Mouse (Mus musculus) ES-Bruce4 (cell line): ENCODE data around the gene Slc44a4. TPM values are rescaled to one million over a fixed set of nuclear protein-coding genes. Genes with fewer than 3 reads are reported as not detected.
A peak's percentile ranks its signal among the peaks of the same experiment; 100 is the strongest.
"Not testable (repeated sequence)": the region's sequence is repeated elsewhere in the genome, so short reads cannot be mapped to it uniquely, and the experiment has no call there.

Source experiments
- H3K27ac ChIP-seq: 2 replicates; pipeline ENCODE4 v1.5.1; 2012; ENCODE audit warnings: low read length, inconsistent platforms; ENCODE audit not compliant: insufficient read depth
- H3K27me3 ChIP-seq: 2 replicates; pipeline ENCODE4 v1.6.1; 2012; ENCODE audit warnings: mild to moderate bottlenecking, low read length, inconsistent platforms; ENCODE audit not compliant: control insufficient read depth, poor library complexity, insufficient read depth, severe bottlenecking
- H3K36me3 ChIP-seq: 2 replicates; pipeline ENCODE4 v1.6.1; 2012; ENCODE audit warnings: inconsistent platforms, mild to moderate bottlenecking, low read length, moderate library complexity; ENCODE audit not compliant: control insufficient read depth, poor library complexity, insufficient read depth, severe bottlenecking
- H3K4me1 ChIP-seq: one replicate; pipeline ENCODE4 v1.8.1; 2011; ENCODE audit warnings: low read length; ENCODE audit not compliant: control insufficient read depth, insufficient read depth
- H3K4me3 ChIP-seq: 2 replicates; pipeline ENCODE4 v1.5.1; 2011; ENCODE audit warnings: low read depth, mild to moderate bottlenecking, low read length
- H3K9ac ChIP-seq: 2 replicates; pipeline ENCODE4 v1.6.1; 2012; ENCODE audit warnings: low read depth, mild to moderate bottlenecking, inconsistent platforms; ENCODE audit not compliant: poor library complexity, severe bottlenecking
- H3K9me3 ChIP-seq: replicated peaks from 2 replicates; pipeline ENCODE4 v1.6.1; 2012; ENCODE audit warnings: mild to moderate bottlenecking, low read length, inconsistent platforms; ENCODE audit not compliant: control insufficient read depth, poor library complexity, insufficient read depth, severe bottlenecking
- CTCF ChIP-seq: IDR thresholded peaks from one replicate; pipeline ENCODE4 v1.8.1; 2011; ENCODE audit warnings: low read depth, low read length
- EP300 ChIP-seq: IDR thresholded peaks from 2 replicates; pipeline ENCODE4 v1.6.1; 2011; ENCODE audit warnings: low read depth, low read length; ENCODE audit not compliant: insufficient read depth
- POLR2A ChIP-seq: IDR thresholded peaks from one replicate; pipeline ENCODE4 v1.8.1; 2011; ENCODE audit warnings: low read length; ENCODE audit not compliant: insufficient read depth
- polyA plus RNA-seq: library from polyadenylated mRNA; stranded (reverse); fragments of >200 nt; gene quantifications from 2 replicates; pipeline ENCODE4 v1.2.4, GENCODE M21; 2011; ENCODE audit warnings: low read depth; ENCODE audit not compliant: missing spikeins, insufficient read depth, insufficient read length

The Slc44a4 gene
- polyA plus RNA-seq, 1 experiment = 5.3 TPM

DNA sequence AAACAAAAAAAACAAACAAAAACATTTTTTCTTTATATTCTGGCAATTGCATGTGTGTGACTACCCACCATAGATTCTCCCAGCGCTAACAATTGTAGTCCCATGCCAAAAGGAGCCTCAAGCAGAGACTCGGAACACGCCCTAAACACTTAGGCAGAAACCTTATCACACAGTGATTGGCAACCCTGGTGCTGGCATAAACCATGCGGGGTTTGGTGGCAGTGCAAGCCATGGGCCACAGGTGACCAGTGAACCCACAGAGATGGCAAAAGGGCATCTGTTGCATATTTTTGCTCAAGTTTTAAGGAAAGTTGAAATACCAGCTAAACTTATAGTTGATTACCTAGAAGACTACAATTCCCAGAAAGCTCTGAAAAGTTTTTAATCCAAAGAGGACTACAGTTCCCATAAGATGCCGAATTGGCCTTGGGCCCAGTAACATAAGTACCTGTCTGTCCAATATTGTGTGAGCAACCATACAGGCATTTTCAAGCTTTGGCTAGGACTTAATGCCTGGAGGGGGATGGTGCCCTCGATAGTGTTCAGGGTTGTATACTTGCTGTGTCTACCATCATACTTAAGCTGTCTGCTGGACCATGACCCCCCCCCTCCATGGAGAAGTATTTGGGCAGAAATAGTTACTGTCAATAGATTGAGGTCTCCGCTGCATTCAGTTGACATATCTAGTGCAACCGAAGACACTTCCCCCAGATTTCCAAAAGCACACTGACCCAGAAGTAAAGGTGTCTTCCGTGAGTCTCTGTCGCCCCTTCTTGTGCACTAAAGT, 16.7 kb upstream of the Slc44a4 start:
- Histone ChIP-seq H3K27ac (peak overlapping the region; percentile 7), H3K27me3 (no peaks in the 10 kb centered on the region), H3K9me3 (no peaks in the 10 kb centered on the region), H3K9ac (peak overlapping the region; percentile 94), H3K4me1 (peaks cover 2% of the 10 kb centered on the region), H3K4me3 (peak overlapping the region; percentile 96), H3K36me3 (no peaks in the 10 kb centered on the region)
- TF ChIP-seq POLR2A = no peak
- TF ChIP-seq CTCF = no peak
- TF ChIP-seq EP300 = no peak

DNA sequence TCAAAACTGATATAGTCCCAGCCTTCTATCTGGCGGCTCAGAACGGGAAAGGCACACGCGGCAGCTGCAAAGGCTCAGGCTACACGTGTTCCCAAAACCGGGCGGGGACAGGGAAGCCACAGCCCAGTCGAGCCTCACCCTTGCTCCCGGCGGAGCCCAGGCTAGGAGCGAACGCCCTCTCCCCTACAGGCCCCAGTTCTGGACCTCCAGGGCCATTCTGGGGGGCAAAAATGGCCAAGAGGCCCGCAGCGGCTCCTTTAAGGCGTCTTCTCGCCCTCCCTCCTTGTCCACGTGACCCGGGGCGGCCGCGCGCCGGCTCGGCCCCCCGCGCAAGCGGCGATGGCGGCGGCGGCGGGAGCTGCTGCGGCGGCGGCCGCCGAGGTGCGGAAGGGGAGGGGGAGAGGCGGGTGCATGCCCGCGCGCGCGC, 16.1 kb upstream of the Slc44a4 start, which contains the start of the genes C2 and Ehmt2:
C2 (minus strand) TSS at position 106 of the 427 bp plus-strand sequence.
Ehmt2 (plus strand) TSS at position 310 of the 427 bp plus-strand sequence.
- peak within 1 kb of the TSS; percentile 94 for H3K9ac ChIP-seq
- H3K4me3 ChIP-seq = peak within 1 kb of the TSS; percentile 96
- no peaks in the 10 kb centered on the region for H3K9me3 ChIP-seq
- peaks cover under 1% of the 10 kb centered on the region for H3K4me1 ChIP-seq
- H3K27ac ChIP-seq = peak within 1 kb of the TSS; percentile 7
- no peaks in the 10 kb centered on the region for H3K36me3 ChIP-seq
- H3K27me3 ChIP-seq = no peaks in the 10 kb centered on the region
- TF ChIP-seq CTCF = no peak
- no peak for TF ChIP-seq POLR2A
- TF ChIP-seq EP300 = no peak

DNA sequence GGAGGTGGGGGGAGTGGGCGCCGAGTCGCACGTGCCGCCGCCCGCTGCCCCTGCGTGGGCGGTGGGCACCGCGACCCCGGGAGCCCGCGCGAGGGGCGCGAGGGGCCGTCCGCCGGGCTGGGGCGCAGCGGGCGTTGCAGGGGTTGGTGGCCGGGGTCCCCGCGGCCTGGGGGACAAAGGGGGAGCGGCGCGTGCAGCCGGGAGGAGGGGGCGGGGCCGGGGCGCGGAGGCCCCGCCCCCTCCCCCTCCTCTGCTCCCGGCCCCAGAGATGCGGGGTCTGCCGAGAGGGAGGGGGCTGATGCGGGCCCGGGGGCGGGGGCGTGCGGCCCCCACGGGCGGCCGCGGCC, 15.6 kb upstream of the Slc44a4 start:
- TF ChIP-seq EP300 = no peak
- no peak for TF ChIP-seq CTCF
- TF ChIP-seq POLR2A = no peak
- Histone ChIP-seq H3K36me3 (no peaks in the 10 kb centered on the region), H3K9ac (peak overlapping the region; percentile 94), H3K9me3 (no peaks in the 10 kb centered on the region), H3K4me1 (no peaks in the 10 kb centered on the region), H3K4me3 (peak overlapping the region; percentile 96), H3K27ac (no peak overlapping the region), H3K27me3 (no peaks in the 10 kb centered on the region)

DNA sequence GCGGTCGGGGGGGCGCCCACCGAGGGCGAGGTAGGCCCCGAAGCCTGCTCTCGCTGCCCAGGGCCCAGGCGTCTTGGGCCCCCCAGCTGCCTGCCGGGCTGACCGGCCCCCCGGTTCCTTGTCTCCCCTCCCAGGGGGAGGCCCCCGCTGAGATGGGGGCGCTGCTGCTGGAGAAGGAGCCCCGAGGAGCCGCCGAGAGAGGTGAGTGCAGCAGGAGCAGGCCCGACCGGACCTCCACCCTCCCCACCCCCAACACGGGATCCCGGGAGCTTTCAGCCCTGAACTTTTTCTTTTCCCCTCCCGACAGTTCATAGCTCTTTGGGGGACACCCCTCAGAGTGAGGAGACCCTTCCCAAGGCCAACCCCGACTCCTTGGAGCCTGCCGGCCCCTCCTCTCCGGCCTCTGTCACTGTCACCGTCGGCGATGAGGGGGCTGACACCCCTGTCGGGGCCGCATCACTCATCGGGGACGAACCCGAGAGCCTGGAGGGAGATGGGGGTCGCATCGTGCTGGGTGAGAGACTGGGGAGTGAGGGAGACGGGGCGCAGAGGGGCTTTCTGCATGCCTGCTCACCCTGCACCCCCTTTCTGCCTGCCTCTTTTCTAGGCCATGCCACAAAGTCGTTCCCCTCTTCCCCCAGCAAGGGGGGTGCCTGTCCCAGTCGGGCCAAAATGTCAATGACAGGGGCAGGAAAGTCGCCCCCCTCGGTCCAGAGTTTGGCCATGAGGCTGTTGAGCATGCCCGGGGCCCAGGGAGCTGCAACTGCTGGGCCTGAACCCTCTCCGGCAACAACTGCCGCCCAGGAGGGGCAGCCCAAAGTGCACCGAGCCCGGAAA, 15.0 kb upstream of the Slc44a4 start:
- Histone ChIP-seq H3K36me3 (no peaks in the 10 kb centered on the region), H3K9me3 (no peaks in the 10 kb centered on the region), H3K4me1 (no peaks in the 10 kb centered on the region), H3K27ac (no peak overlapping the region), H3K4me3 (peak overlapping the region; percentile 56), H3K9ac (peak overlapping the region; percentile 94), H3K27me3 (no peaks in the 10 kb centered on the region)
- TF ChIP-seq POLR2A (no peak), CTCF (no peak), EP300 (no peak)

DNA sequence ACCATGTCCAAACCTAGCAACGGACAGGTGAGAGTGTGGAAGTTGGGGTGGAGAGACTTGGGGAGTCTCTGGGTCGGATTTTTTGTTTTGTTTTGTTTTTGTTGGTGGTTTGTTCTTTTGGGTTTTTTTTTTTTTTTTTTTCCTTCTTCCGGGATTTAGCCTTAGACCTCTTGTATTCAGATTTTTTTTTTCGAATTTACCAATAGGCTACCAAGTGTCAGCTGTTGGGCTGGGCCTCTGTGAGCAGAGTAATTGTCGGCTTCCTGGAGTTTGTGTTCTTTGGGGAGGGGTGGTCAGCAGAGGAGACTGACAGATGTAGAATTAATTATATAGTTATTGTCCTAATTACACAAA, 14.4 kb upstream of the Slc44a4 start:
- Histone ChIP-seq H3K9ac (peak overlapping the region; percentile 94), H3K4me1 (no peaks in the 10 kb centered on the region), H3K27me3 (no peaks in the 10 kb centered on the region), H3K36me3 (no peaks in the 10 kb centered on the region), H3K4me3 (peak overlapping the region; percentile 56), H3K27ac (no peak overlapping the region), H3K9me3 (no peaks in the 10 kb centered on the region)
- no peak for TF ChIP-seq POLR2A
- TF ChIP-seq EP300 = no peak
- TF ChIP-seq CTCF = no peak

DNA sequence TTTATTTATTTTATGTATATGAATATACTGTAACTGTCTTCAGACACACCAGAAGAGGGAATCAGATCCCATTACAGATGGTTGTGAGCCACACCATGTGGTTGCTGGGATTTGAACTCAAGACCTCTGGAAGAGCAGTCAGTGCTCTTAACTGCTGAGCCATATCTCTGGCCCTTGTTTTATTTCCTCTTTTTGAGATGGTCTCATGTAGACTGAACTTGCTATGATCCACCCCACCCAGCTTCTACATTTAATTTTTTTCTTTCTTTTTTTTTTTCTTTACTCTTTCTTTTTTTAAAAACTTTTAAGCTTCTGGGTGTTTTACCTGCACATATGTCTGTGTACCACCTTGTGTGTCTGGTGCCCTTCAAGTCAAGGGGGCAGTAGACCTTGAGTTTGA, 13.4 kb upstream of the Slc44a4 start:
- not testable (repeated sequence) for H3K9ac ChIP-seq, H3K36me3 ChIP-seq, H3K4me1 ChIP-seq, H3K27ac ChIP-seq, H3K4me3 ChIP-seq, H3K27me3 ChIP-seq, H3K9me3 ChIP-seq

DNA sequence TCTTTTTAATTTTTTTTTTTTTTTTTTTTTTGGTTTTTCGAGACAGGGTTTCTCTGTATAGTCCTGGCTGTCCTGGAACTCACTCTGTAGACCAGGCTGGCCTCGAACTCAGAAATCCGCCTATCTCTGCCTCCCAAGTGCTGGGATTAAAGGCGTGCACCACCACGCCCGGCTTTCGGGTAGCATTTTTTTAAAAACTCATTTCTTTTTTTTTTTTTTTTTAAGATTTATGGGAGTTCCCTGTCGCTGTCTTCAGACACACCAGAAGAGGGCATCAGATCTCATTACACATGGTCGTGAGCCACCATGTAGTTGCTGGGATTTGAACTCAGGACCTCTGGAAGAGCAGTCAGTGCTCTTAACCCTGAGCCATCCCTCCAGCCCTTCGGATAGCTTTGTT, 12.3 kb upstream of the Slc44a4 start:
- not testable (repeated sequence) for H3K36me3 ChIP-seq, H3K4me3 ChIP-seq

More for the DNA sequence above, 12.3 kb upstream of the Slc44a4 start:
- H3K27ac ChIP-seq = peak overlapping the region; percentile 62; the same call in 1 of the 2 replicates
- not testable (repeated sequence) for H3K9me3 ChIP-seq, H3K9ac ChIP-seq, H3K27me3 ChIP-seq, H3K4me1 ChIP-seq
